Mouse (Mus musculus) forebrain, embryonic 13.5 days (tissue): ENCODE measurements around the gene Olfr365. TPM values are rescaled to one million over a fixed set of nuclear protein-coding genes. Genes with fewer than 3 reads are reported as not detected.

Experiments used
- ATAC-seq: fragments of 200-750 bp; cut with Nextera tagmentation; 2 replicates; pipeline ENCODE4 v1.8.0; 2017
- H3K27ac ChIP-seq: fragments of 300-500 bp; sonication (generic); 2 replicates; pipeline ENCODE4 v1.5.1; 2015; ENCODE audit warnings: inconsistent platforms, mild to moderate bottlenecking, moderate library complexity
- H3K27me3 ChIP-seq: fragments of 300-500 bp; sonication (generic); 2 replicates; pipeline ENCODE4 v1.6.1; 2015; ENCODE audit warnings: mild to moderate bottlenecking, inconsistent platforms
- H3K36me3 ChIP-seq: fragments of 300-500 bp; sonication (generic); 2 replicates; pipeline ENCODE4 v1.6.1; 2015; ENCODE audit warnings: mild to moderate bottlenecking, inconsistent platforms; ENCODE audit not compliant: poor library complexity, severe bottlenecking
- H3K4me1 ChIP-seq: fragments of 300-500 bp; sonication (generic); 2 replicates; pipeline ENCODE4 v1.6.1; 2015; ENCODE audit warnings: inconsistent platforms
- H3K4me2 ChIP-seq: fragments of 300-500 bp; sonication (generic); 2 replicates; pipeline ENCODE4 v1.6.1; 2015; ENCODE audit warnings: inconsistent platforms, mild to moderate bottlenecking, moderate library complexity
- H3K4me3 ChIP-seq: fragments of 300-500 bp; sonication (generic); 2 replicates; pipeline ENCODE4 v1.5.1; 2015; ENCODE audit warnings: mild to moderate bottlenecking, inconsistent platforms
- H3K9ac ChIP-seq: fragments of 300-500 bp; sonication (generic); 2 replicates; pipeline ENCODE4 v1.6.1; 2015; ENCODE audit warnings: mild to moderate bottlenecking, inconsistent platforms
- H3K9me3 ChIP-seq: fragments of 300-500 bp; sonication (generic); replicated peaks from 2 replicates; pipeline ENCODE4 v1.6.1; 2016; ENCODE audit warnings: inconsistent platforms
- WGBS: fragments of 180-500 bp; shearing (Covaris S2); methylation state at CpG from one replicate; pipeline ENCODE4 v1.1.7; 2015; 5-methylcytosine and 5-hydroxymethylcytosine counted together
- polyA plus RNA-seq: library from polyadenylated mRNA; unstranded; fragments of >200 nt; fragmentation: Nextera tagmentation; extraction: Ambion mirVana; gene quantifications from 2 replicates; pipeline ENCODE4 v1.2.1, GENCODE M21; 2015

Olfr365 gene
- not detected in 2 replicates for polyA plus RNA-seq

DNA sequence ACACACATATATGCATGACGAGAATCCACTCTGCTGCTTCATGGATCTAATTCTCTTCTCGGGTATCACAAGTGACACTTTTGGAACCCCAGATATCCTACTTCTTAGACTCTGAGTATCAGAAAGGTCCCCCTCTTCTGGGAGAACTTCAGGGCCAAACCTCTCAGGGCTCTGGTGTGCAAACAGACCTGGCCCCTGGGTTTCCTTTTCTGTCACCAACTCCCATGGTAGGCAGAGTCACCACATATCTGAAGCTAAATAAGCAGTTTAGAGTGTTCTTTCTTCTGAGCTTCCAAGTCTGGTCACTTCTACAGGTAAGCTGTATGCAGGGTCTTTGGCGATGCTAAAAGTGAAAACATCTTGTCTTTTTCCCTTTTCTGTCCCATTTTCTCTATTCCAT lies at the start of gene Olfr365:
Olfr365 (plus strand) TSS at position 301 of the 400 bp plus-strand sequence.
- peaks cover 13% of the 10 kb centered on the region; the same call in 1 of the 2 replicates for H3K9me3 ChIP-seq
- no peaks in the 10 kb centered on the region for H3K4me1 ChIP-seq
- ATAC-seq: no peak
- no peak within 1 kb of the TSS for H3K4me3 ChIP-seq
- H3K27ac ChIP-seq: no peak within 1 kb of the TSS
- WGBS: 80% methylated on average over 3 of the region's 3 CpGs
- H3K27me3 ChIP-seq: no peaks in the 10 kb centered on the region
- no peak within 1 kb of the TSS for H3K9ac ChIP-seq
- H3K36me3 ChIP-seq: no peaks in the 10 kb centered on the region
- H3K4me2 ChIP-seq: no peak within 1 kb of the TSS

GRCm38 (mm10) chr2:37139022-37139421 lies 49.0 kb upstream of the Olfr365 start, which contains the start of gene Olfr364-ps1:
Gene Olfr364-ps1 (plus strand): TSS chr2:37139322.
- ATAC-seq: no peak
- Histone ChIP-seq H3K4me2 (no peak within 1 kb of the TSS), H3K36me3 (no peaks in the 10 kb centered on the region), H3K27me3 (no peaks in the 10 kb centered on the region), H3K4me3 (no peak within 1 kb of the TSS), H3K9ac (no peak within 1 kb of the TSS), H3K9me3 (peaks cover 16% of the 10 kb centered on the region), H3K4me1 (no peaks in the 10 kb centered on the region), H3K27ac (no peak within 1 kb of the TSS)
- WGBS: 88% methylated on average over 3 of the region's 3 CpGs

DNA sequence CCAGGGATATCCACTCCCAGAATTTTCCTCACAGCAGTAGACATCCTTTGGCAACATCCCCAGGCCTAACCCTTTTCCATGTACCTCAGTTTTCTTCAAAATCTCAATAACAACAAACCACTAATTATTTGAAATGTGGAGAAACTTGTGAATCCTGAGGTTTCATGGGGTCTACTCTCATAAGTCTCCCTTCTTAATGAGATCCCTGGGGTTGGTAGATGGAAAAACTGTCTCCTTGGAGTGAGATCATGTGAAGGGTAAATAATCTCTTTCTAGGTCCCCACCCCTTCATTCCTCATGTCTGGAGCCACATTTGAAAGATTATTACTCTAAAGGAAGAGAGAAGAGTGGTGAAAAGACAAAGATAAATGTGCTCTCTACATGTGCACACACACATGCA lies 23.3 kb downstream of the Olfr365 start, which contains the start of gene Olfr366:
Olfr366 (plus strand) TSS at position 301 of the 400 bp plus-strand sequence.
- Histone ChIP-seq H3K9me3 (peaks cover 19% of the 10 kb centered on the region), H3K4me1 (no peaks in the 10 kb centered on the region), H3K9ac (no peak within 1 kb of the TSS), H3K36me3 (no peaks in the 10 kb centered on the region), H3K27me3 (no peaks in the 10 kb centered on the region), H3K4me2 (no peak within 1 kb of the TSS), H3K4me3 (no peak within 1 kb of the TSS), H3K27ac (no peak within 1 kb of the TSS)
- ATAC-seq: no peak

Other genes starting within 250 kb of the Olfr365 start
- not detected in 2 replicates for gene Olfr357, start 194.4 kb upstream of the Olfr365 start, polyA plus RNA-seq
- gene Olfr358, start 178.9 kb upstream of the Olfr365 start, polyA plus RNA-seq: not detected in 2 replicates
- not detected in 2 replicates for gene Olfr360, start 122.5 kb upstream of the Olfr365 start, polyA plus RNA-seq
- gene Olfr361, start 98.9 kb upstream of the Olfr365 start, polyA plus RNA-seq: not detected in 2 replicates
- gene Olfr362, start 70.3 kb upstream of the Olfr365 start, polyA plus RNA-seq: not detected in 2 replicates
- not detected in 2 replicates for gene Olfr364-ps1, start 48.9 kb upstream of the Olfr365 start, polyA plus RNA-seq
- not detected in 2 replicates for gene Olfr366, start 23.4 kb downstream of the Olfr365 start, polyA plus RNA-seq
- gene Olfr368, start 138.3 kb downstream of the Olfr365 start, polyA plus RNA-seq: not detected in 2 replicates
- 74.2 and 77.9 TPM in 2 replicates for gene Pdcl, start 171.1 kb downstream of the Olfr365 start, polyA plus RNA-seq
- gene Rc3h2, start 234.7 kb downstream of the Olfr365 start, polyA plus RNA-seq: 25.5 and 25.6 TPM in 2 replicates